Mouse (Mus musculus) common myeloid progenitor, adult 5-6 weeks (primary cell): ENCODE data around the gene Mmp28. TPM values are rescaled to one million over a fixed set of nuclear protein-coding genes. Genes with fewer than 3 reads are reported as not detected.

ENCODE experiments used
- ATAC-seq: replicated peaks from 2 replicates; pipeline ENCODE4 v1.8.0; 2016; ENCODE audit warnings: low read depth, mild to moderate bottlenecking, moderate TSS enrichment, inconsistent platforms; ENCODE audit not compliant: poor library complexity, severe bottlenecking
- total RNA-seq: library from RNA; stranded (forward); fragments of 200-1000, 187-1606 nt; gene quantifications from 2 replicates; pipeline ENCODE4 v1.2.3, GENCODE M21; 2017

The Mmp28 gene
- total RNA-seq, 1 experiment from 2014 or later: 0.37 TPM

GRCm38 (mm10) chr11:83448021-83448926, 14.6 kb downstream of the Mmp28 start:
- no peak for ATAC-seq

- ATAC-seq: no peak
Observed at GRCm38 (mm10) chr11:83447612-83448011, 15.3 kb downstream of the Mmp28 start.

DNA sequence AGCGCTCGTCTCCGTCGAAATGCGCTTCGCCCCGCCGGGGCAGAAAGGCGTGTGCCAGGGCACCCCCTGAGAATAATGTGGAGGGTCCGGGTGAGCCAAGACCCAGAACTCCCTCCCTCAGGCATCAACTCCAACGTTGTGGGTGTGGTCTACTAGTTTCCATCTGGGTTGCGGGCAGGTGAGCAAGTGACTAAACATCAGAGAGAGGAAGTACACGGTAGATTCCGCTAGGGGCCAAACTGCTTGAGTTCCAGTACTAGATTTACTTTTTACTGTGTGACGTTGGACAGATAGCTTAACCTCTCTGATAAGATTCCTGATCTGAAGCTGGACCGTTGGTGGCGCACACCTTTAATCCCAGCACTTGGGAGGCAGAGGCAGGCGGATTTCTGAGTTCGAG, 17.9 kb downstream of the Mmp28 start:
- ATAC-seq: 0 out of 2 replicates have a peak, but pooled peaks have one; percentile 16

DNA sequence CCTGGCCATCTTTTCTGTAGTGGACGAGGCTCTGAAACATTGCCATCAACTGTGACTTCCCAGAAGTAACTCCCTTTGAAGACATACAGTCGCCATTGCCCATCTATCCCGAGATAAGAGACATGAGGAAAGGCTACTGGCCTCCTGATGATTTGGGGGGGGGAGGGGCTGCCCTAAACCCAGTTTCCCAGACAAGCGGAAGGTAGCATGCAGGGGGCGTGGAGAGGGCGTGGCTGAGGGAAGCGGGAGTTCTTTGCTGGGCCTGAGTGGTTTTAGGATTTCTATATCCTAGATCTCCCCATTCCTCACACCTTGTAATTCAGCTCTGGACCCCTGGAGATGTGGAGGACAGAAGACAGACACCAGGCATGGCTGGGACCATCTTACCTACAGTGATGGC, 19.0 kb downstream of the Mmp28 start:
- no peak for ATAC-seq

- ATAC-seq: peak; percentile 52
Observed at GRCm38 (mm10) chr11:83442596-83443267, 20.1 kb downstream of the Mmp28 start.

DNA sequence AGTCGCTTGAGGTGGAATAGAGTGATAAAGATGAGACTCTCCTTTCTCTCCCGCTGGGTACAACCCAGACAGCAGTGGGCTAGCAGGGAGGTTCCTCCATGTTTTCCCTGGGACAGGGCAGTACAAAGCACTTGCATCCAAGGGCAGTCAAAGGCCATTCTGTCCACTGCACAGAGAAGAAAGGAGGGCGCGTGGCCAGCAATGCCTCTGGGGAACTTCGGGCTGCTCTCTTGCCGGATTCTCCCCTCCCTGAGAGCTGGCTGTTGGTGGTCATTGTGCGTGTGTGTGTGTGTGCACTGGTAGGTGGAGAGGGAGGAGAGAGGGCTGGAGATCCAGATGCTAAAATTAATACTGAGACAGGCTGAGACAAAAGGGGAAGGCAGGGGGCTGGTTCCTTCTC, 21.6 kb downstream of the Mmp28 start:
- ATAC-seq: no peak

DNA sequence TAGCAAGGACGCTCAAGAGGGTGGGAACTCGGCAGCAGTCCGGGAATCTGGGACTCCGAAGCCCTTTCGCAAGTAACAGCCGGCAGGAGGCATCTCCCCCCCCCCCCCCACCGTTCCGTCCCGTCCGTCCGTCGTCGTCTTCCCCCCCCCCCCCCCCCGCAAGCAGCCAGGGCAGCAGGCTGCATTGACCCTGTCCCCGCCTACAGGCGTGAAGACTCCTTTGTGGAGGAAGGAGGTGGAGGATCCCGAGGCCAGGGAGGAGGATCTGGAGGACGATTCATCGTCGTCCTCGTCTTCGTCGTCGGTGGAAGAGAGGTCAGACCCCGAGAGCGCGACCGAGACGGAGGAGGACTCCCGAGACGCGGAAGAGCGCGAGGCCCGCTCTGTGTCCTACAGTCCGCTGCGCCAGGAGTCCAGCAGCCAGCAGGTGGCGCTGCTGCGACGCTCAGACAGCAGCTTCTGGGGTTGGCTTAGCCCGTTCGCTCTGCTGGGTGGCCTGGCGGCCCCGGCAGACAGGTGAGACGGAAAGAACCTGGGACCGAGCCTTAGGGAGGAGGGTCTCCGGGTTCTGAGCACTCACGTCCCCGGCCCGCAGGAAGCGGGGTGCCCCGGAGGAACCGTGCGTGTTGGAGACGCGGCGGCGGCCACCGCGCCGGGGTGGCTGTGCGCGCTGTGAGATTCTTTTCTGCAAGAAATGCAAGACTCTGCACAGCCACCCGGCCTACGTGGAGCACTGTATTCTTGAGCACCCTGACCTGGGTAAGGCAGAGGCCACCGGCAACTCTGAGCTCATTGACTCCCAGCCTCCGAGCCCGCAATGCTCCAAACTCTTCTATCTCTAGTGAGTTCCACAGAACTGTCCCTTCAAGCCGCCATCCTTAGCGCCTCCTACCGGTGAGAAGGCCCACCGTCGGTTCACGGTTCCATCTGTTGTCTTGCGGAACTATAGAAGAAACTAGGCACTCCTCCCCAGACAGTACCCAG, 22.5 kb downstream of the Mmp28 start:
- peak; percentile 78 for ATAC-seq

DNA sequence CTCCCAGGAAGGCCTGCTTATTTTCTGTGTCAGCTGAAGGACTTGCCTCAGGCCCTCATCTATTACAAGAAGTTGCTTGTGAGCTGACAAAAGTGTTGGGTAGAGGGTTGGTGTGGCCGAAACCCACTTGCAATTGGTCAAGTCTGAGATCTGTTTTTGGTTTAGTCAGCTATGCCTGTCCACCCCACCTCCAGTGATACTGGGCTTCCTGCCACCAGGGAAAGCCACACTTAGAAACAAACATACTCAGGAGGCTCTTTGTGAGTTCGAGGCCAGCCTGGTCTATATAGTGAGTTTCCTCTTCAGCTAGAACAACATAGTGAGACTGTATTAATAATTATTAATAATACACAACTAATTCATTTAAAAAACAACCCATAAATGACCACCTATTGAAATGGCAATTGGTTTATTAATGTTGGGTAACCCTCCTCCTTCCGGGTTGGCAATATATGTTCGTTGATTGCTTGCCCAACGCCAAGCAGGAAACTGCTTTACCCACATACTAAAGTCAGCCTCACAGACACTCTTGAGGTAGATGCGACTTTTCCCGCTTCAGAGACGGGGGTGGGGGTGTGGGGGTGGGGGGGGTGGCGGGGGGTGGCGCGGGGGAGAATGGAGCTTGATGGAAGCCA, 23.3 kb downstream of the Mmp28 start:
- ATAC-seq: no peak

DNA sequence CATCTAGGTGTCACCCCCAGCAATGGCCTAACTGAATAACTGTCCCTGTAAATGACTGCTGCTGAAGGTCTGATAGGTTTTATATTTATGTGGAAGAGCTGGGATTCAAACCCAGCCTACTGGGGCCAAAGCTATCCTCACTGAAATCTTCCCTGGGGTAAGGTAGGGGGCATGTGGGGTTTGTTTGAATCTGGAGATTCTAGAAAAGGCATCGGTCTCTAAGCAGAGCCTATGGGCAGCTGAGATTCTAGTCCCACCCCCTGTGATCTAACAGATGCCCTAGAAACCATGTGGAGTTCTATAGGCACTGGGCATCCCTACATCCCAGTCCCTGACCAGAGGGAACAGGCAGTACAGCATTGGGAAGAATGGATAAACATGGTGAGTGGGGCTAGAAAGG, 25.5 kb downstream of the Mmp28 start, which contains the start of gene 1700020L24Rik:
TSS of gene 1700020L24Rik (plus strand) at position 301 of the 400 bp plus-strand sequence.
- no peak for ATAC-seq

DNA sequence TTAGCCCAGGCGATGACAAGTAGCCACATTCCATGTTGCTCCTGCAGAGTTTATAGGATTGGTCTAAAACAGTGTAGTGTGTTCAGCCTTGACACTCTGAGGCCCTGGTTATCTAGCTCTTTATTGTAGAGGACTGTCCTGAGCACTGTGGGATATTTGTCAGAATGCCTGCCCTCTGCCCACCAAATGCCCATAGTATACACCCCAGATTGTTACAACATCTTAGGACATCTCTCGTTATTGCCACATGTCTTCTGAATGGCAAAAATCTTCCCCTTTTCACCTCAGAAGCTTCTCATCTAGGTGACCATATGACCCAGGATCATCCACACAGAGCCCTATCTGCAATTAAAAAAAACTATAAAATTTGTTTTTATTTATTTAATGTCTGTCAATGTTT, 30.3 kb downstream of the Mmp28 start:
- 0 out of 2 replicates have a peak, but pooled peaks have one; percentile 15 for ATAC-seq

GRCm38 (mm10) chr11:83429355-83429754, 33.5 kb downstream of the Mmp28 start, which contains the start of gene Gas2l2:
Gene Gas2l2, minus strand, starts transcription at chr11:83429455.
- no peak for ATAC-seq

- peak; percentile 97 for ATAC-seq
Observed at GRCm38 (mm10) chr11:83426964-83427363, 35.9 kb downstream of the Mmp28 start.

DNA sequence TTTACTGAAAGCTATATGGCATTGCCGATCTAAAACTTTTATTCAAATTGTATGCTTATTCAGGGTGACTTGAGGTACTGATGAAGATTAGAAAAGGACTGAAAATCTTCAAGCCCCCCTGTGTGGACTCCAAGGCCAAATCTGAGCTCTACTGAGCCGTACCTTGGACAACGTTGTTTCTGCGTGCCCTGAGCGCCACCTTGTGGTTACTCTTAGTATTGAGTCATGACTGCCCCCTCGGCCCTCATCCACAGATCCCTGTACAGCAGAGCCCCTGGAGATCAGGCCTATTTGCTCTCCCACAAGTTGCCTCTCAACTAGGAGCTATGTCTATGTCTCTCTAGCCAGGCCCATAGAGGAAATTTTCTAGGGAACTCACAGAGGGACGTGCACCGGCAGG, 38.2 kb downstream of the Mmp28 start:
- ATAC-seq: peak; percentile 53

GRCm38 (mm10) chr11:83421305-83421704, 41.6 kb downstream of the Mmp28 start:
- ATAC-seq: peak; percentile 51

- no peak for ATAC-seq
Observed at GRCm38 (mm10) chr11:83420338-83420737, 42.5 kb downstream of the Mmp28 start.

- ATAC-seq: peak; percentile 49; the same call in 1 of the 2 replicates
Observed at GRCm38 (mm10) chr11:83418566-83418965, 44.3 kb downstream of the Mmp28 start.

DNA sequence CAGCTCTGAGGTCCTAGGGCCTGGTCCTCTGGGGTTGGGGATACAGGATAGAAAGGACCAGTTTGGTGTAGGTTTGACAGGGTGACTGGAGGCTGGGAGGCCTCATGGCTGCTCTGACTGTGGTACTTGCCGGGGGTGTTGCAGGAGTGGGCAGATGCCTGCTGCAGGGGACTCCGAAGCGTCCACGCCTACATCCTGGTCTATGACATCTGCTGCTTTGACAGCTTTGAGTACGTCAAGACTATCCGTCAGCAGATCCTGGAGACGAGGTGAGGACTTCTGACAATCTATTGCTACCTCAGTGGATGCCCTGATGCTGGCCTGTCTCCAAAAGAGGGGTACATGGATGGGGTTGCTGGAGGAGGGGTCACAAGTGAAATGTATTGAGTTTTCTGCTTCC, 45.2 kb downstream of the Mmp28 start:
- ATAC-seq: no peak

GRCm38 (mm10) chr11:83417080-83417479, 45.8 kb downstream of the Mmp28 start:
- ATAC-seq: peak; percentile 69

- ATAC-seq: no peak
Observed at GRCm38 (mm10) chr11:83410510-83410909, 52.4 kb downstream of the Mmp28 start.
